Mouse (Mus musculus) right cerebral cortex, postnatal 10 days (tissue): ENCODE results near the gene Plekhh3.
A peak's percentile ranks its signal among the peaks of the same experiment; 100 is the strongest.

Experiments
- DNase-seq, 2 experiments: peaks; one replicate each; pipeline ENCODE4 v3.0.0; 2021; ENCODE audit warnings: low spot score in 2 of 2

Gene Plekhh3

DNA sequence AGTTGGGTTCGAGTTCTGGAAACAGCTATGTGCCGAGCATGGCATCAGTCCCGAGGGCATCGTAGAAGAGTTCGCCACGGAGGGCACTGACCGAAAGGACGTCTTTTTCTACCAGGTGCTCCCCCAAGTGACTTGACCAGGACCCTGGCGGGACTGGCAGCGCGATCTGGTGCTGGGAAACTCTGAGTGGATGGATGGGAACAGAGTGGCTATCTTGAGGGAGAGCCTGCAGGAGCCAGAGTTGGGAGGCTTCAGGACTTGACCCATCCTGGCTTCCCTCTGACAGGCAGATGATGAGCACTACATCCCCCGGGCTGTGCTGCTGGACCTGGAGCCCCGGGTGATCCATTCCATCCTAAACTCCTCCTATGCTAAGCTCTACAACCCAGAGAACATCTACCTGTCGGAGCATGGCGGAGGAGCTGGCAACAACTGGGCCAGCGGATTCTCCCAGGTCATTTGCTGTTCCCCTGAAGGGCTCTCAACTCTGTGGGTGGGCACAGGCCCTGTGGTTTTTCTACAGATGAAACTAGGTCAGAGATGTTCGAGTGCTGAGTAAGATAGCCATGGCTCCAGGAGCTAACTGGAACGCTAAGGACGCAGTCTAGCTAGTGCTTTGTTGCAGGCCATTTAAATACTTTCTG lies 50.5 kb downstream of the Plekhh3 start:
- peak in 1 of 2 experiments; percentile 32 for DNase-seq

DNA sequence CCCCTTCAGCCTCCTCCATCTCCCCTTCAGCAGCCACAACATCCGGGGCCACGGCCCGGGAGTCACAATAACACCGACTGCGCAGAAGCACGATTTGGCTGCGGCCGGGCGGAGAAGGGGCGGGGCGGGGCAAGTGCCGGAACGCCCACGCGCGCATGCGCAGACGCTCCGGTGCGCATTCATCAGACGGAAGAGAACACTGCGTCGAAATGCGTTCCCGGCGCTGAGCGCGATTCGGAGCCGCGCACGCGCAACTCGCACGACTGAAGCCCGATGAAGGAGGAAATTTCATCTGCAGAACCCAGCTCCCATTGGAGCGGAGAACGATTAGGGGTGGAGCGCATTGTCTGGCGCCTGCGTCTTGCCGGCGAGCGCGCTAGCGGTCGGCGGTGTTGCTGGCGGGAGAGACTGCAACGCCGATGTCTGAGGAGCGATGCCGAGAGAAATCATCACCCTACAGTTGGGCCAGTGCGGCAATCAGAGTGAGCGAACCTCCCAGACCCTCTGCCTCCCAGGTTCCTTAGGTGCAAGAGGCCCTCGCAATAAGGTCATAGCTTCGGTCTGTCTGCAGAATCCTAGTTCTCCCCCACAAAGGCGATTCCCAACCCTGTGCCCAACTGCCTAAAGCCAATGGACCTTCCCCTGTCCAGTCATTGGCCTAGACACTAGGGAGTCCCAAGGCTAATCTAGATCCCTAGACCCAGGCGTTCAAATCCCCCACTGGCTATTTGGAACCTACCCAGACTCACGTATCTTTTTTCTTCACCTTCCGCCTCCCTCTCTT lies 51.2 kb downstream of the Plekhh3 start, which contains the start of the genes Retreg3 and Tubg1:
Gene Retreg3 (minus strand): TSS at position 133 of the 784 bp plus-strand sequence.
Gene Tubg1 (plus strand): TSS at position 178 of the 784 bp plus-strand sequence.
- peak; percentile 99 to 100 for DNase-seq

DNA sequence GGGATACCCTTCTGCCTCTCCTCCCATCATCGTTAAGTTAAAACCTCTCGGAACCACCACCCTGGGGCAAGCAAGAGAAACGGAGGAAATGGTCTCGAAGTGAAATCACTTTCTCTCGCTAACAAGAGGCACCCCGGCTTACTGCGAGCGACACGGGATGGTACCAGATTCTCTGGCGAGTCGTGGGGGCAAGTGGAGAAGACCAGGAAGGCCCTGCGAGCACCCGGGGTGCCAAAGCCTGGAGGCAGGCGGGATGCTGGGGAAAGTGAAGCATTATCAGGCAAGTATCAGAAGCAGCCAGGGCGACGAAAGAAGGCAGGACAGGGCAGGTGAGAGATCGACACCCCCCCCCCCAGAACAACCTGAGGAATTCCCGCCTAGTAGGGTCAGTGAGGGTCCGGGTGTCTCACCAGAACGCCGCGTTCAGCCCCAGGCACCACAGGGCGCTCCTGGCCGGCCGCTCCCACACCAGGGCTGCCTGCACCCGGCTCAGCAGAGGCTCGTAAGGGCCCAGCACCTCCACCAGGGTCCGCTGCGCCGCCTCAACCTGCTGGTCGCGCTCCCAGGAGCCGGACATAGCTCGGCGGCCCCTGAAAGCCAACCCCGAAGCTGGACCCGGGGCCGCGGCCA lies 51.9 kb downstream of the Plekhh3 start:
- DNase-seq = no peak

DNA sequence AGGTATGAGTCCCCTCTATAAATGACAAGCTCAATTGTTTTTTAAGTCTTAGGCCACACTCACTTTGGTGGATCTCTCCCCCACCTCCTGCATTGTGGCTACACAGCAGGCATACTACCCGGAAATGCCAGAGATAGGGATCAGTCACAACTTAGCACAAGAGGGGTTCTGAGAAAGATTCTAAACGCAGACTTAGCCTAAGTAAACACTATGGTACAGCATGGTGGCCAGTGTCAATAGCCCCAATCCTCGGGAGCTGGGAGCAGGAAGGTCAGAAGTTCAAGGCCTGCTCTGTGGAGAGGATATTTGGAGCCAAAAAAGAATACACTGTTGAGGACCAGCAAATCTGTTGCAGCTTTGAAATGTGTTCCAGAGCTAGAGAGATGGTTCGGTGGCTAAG lies 53.0 kb downstream of the Plekhh3 start:
- no peak for DNase-seq

DNA sequence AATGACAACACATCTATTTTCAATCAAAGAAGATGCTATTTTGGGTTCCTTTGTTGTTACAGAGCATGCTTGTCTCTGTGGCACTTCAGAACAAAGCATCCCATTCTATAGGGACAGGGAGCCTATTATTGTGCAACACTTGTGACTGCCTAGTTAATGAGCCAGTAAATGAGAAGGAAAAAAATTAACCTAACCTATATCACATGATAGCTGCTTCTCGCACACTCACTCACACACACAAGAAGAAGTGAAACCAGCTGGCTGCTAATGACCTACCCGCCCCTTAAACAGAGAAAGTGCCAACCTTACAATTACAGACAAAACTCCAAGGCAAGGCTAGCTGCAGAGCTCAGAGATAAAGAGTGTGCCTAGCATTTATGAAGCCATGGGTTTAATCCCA lies 55.6 kb downstream of the Plekhh3 start:
- DNase-seq = no peak
